Mouse (Mus musculus): ENCODE data around the gene Myh9.

Gene Myh9

GRCm38 (mm10) chr15:77842047-77842843 lies at the start of gene Myh9:
Gene Myh9, minus strand, starts transcription at chr15:77842175.
- peak; percentile 100 for DNase-seq (ENCODE audit: low read depth, low spot score)

GRCm38 (mm10) chr15:77891766-77892165 lies 49.8 kb upstream of the Myh9 start:
- no peak for DNase-seq (ENCODE audit: low read depth, low spot score)

- DNase-seq (ENCODE audit: low read depth, low spot score) = no peak
Measured at GRCm38 (mm10) chr15:77889761-77890422, 47.9 kb upstream of the Myh9 start.

GRCm38 (mm10) chr15:77888286-77888685 lies 46.3 kb upstream of the Myh9 start:
- DNase-seq (ENCODE audit: low read depth, low spot score) = no peak

- DNase-seq (ENCODE audit: low read depth, low spot score) = no peak
Measured at GRCm38 (mm10) chr15:77887093-77887488, 45.1 kb upstream of the Myh9 start.

GRCm38 (mm10) chr15:77886369-77887092 lies 44.6 kb upstream of the Myh9 start:
- DNase-seq (ENCODE audit: low read depth, low spot score) = no peak

GRCm38 (mm10) chr15:77885945-77886344 lies 44.0 kb upstream of the Myh9 start:
- no peak for DNase-seq (ENCODE audit: low read depth, low spot score)

GRCm38 (mm10) chr15:77885159-77885558 lies 43.2 kb upstream of the Myh9 start:
- no peak for DNase-seq (ENCODE audit: low read depth, low spot score)

- no peak for DNase-seq (ENCODE audit: low read depth, low spot score)
Measured at GRCm38 (mm10) chr15:77883697-77884010, 41.7 kb upstream of the Myh9 start.

- no peak for DNase-seq (ENCODE audit: low read depth, low spot score)
Measured at GRCm38 (mm10) chr15:77882797-77883696, 41.1 kb upstream of the Myh9 start.

- DNase-seq (ENCODE audit: low read depth, low spot score) = no peak
Measured at GRCm38 (mm10) chr15:77882297-77882696, 40.3 kb upstream of the Myh9 start.

GRCm38 (mm10) chr15:77881698-77882097 lies 39.7 kb upstream of the Myh9 start:
- DNase-seq (ENCODE audit: low read depth, low spot score) = no peak

- DNase-seq (ENCODE audit: low read depth, low spot score) = no peak
Measured at GRCm38 (mm10) chr15:77880738-77881137, 38.8 kb upstream of the Myh9 start.

- no peak for DNase-seq (ENCODE audit: low read depth, low spot score)
Measured at GRCm38 (mm10) chr15:77879756-77880155, 37.8 kb upstream of the Myh9 start.

GRCm38 (mm10) chr15:77877209-77877608 lies 35.2 kb upstream of the Myh9 start:
- DNase-seq (ENCODE audit: low read depth, low spot score) = no peak

- DNase-seq (ENCODE audit: low read depth, low spot score) = no peak
Measured at GRCm38 (mm10) chr15:77876716-77877115, 34.7 kb upstream of the Myh9 start.

GRCm38 (mm10) chr15:77875953-77876352 lies 34.0 kb upstream of the Myh9 start:
- no peak for DNase-seq (ENCODE audit: low read depth, low spot score)

- DNase-seq (ENCODE audit: low read depth, low spot score) = no peak
Measured at GRCm38 (mm10) chr15:77874807-77875206, 32.8 kb upstream of the Myh9 start.

GRCm38 (mm10) chr15:77874310-77874709 lies 32.3 kb upstream of the Myh9 start:
- no peak for DNase-seq (ENCODE audit: low read depth, low spot score)

GRCm38 (mm10) chr15:77873564-77873963 lies 31.6 kb upstream of the Myh9 start:
- no peak for DNase-seq (ENCODE audit: low read depth, low spot score)

GRCm38 (mm10) chr15:77872996-77873395 lies 31.0 kb upstream of the Myh9 start:
- DNase-seq (ENCODE audit: low read depth, low spot score) = no peak

GRCm38 (mm10) chr15:77868340-77868739 lies 26.4 kb upstream of the Myh9 start:
- no peak for DNase-seq (ENCODE audit: low read depth, low spot score)
